Mouse (Mus musculus): ENCODE data around the gene Tnni3k. TPM values are rescaled to one million over a fixed set of nuclear protein-coding genes. Genes with fewer than 3 reads are reported as not detected.

Tnni3k gene
- total and polyA plus RNA-seq, 3 experiments: 0.07 TPM; not detected in 2

DNA sequence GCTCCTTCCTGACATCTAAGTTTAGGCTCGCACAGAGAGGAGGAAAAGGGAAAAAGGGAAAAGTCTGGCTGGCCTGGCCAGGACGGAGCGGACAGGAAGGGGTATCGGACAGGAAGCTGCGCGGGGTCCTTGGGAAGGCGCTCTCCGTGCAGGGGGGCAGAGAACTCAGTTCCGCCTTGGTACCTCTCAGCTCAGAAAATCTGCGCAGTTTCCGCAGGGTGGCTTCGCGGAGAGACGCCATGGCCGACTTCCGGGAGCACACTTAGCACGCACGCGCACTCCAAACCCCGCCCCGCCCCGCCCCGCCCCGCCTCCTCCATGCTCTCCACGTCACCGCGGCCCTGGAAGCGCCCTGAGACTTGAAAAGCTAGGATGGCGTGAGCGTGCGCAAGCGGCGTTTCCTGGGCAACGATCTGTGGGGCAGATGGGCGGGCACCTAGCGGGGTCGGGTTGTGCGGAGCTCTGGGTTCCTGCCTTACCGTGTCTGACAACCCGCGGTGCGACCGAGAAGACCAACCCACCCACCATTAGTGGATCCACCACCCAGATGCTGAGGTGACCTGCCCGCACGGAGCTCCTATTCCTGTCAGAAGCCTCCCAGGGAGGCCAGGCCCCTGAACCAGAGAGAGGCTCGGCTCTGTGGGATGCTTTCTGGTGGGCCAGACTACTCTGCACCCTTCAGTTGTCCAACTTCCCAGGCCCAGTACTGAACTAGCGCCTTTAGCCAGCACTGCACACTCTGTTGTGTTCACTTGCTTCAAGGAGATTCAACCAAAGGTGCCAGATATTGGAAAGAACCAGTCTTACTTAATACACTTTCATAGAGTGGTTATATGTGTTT is 38.1 kb upstream of the Tnni3k start, which contains the start of the genes Fpgt and Lrriq3:
TSS of gene Fpgt (minus strand) at position 288 of the 841 bp plus-strand sequence.
TSS of gene Lrriq3 (plus strand) at position 319 of the 841 bp plus-strand sequence.
- peaks cover 2% of the 10 kb centered on the region for H3K9me3 ChIP-seq (replicated peaks; ENCODE audit: low read length)
- in situ Hi-C loops (cut with MboI; ENCODE audit: low pct_ligation_motif_present, low pct_unique_long_range_greater_than_20kb, low sequenced_read_pairs) (no loop called here), dilution Hi-C loops (cut with MboI; ENCODE audit: extremely low pct_ligation_motif_present, extremely low pct_unique_long_range_greater_than_20kb, low sequenced_read_pairs) (no loop called here)
- peak within 1 kb of the TSS; percentile 90 for H3K4me2 ChIP-seq (ENCODE audit: insufficient read depth, low read depth, poor library complexity, severe bottlenecking)
- peaks cover 2 to 5% of the 10 kb centered on the region in 2 experiments; a peak in 2 of 4 replicates for H3K4me1 ChIP-seq (ENCODE audit: control insufficient read depth in 1 of 2, insufficient read depth in 2 of 2)
- DNase-seq (ENCODE audit: extremely low read depth): peak; percentile 95
- TF ChIP-seq NELFE (IDR thresholded peaks at IDR 0.05; ENCODE audit: low read depth, low read length): peak; percentile 53; the same call in 1 of the 2 replicates
- TF ChIP-seq ZMIZ1 (IDR thresholded peaks at IDR 0.05; ENCODE audit: low read depth, low read length): no peak
- no peak for TF ChIP-seq JUN (IDR thresholded peaks at IDR 0.05; ENCODE audit: insufficient read depth, low read depth, low read length)
- TF ChIP-seq CHD1 (IDR thresholded peaks at IDR 0.05; ENCODE audit: low read depth, low read length): 0 out of 2 replicates have a peak, but pooled peaks have one; percentile 44
- TF ChIP-seq MAZ (IDR thresholded peaks at IDR 0.05; ENCODE audit: low read depth, low read length): no peak
- peak; percentile 73; the same call in 1 of the 2 replicates for TF ChIP-seq CHD2 (IDR thresholded peaks at IDR 0.05; ENCODE audit: low read length)
- TF ChIP-seq POLR2A (IDR thresholded peaks at IDR 0.05; ENCODE audit: low read depth, low read length): peak; percentile 66
- 0 out of 2 replicates have a peak, but pooled peaks have one; percentile 55 for TF ChIP-seq UBTF (IDR thresholded peaks at IDR 0.05; ENCODE audit: low read depth, low read length)
- peak; percentile 93 for TF ChIP-seq HCFC1 (IDR thresholded peaks at IDR 0.05; ENCODE audit: low read depth, low read length)
- peak; percentile 44; the same call in 1 of the 2 replicates for TF ChIP-seq GABPA (IDR thresholded peaks at IDR 0.05; ENCODE audit: insufficient replicate concordance, low read depth, low read length)
- peak; percentile 94 for TF ChIP-seq ELF1 (IDR thresholded peaks at IDR 0.05; ENCODE audit: low read depth, low read length)
- no peak for TF ChIP-seq SMC3 (IDR thresholded peaks at IDR 0.05; ENCODE audit: low read depth, low read length)
- peak; percentile 65; the same call in 1 of the 2 replicates for TF ChIP-seq RCOR1 (conservative IDR thresholded peaks at IDR 0.05; ENCODE audit: low read depth, low read length)
- TF ChIP-seq IRF4 (IDR thresholded peaks at IDR 0.05; ENCODE audit: low read depth, low read length): peak; percentile 68
- TF ChIP-seq MAX (IDR thresholded peaks at IDR 0.05; ENCODE audit: low read length): peak; percentile 56; the same call in 1 of the 2 replicates
- TF ChIP-seq MAFK (IDR thresholded peaks at IDR 0.05; ENCODE audit: insufficient replicate concordance, low read length): 0 out of 2 replicates have a peak, but pooled peaks have one; percentile 21
- TF ChIP-seq POLR2AphosphoS2 (IDR thresholded peaks at IDR 0.05; ENCODE audit: low read depth, low read length): 0 out of 2 replicates have a peak, but pooled peaks have one; percentile 53
- TF ChIP-seq MXI1 (IDR thresholded peaks at IDR 0.05; ENCODE audit: low read depth, low read length): peak; percentile 88
- no peak for TF ChIP-seq MYC (IDR thresholded peaks at IDR 0.05; ENCODE audit: low read depth, low read length)
- TF ChIP-seq USF1 (IDR thresholded peaks at IDR 0.05; ENCODE audit: low read depth, low read length): no peak
- no peak for TF ChIP-seq USF2 (conservative IDR thresholded peaks at IDR 0.05; ENCODE audit: low read depth, low read length)
- peak; percentile 84 for TF ChIP-seq SIN3A (IDR thresholded peaks at IDR 0.05; ENCODE audit: low read length)
- no peak for TF ChIP-seq BHLHE40 (IDR thresholded peaks at IDR 0.05; ENCODE audit: low read depth, low read length)
- peak; percentile 85 for TF ChIP-seq TBP (conservative IDR thresholded peaks at IDR 0.05; ENCODE audit: low read depth, low read length)
- TF ChIP-seq ZKSCAN1 (IDR thresholded peaks at IDR 0.05; ENCODE audit: borderline replicate concordance, low read depth, low read length): no peak
- 0 out of 2 replicates have a peak, but pooled peaks have one; percentile 23 for TF ChIP-seq JUND (conservative IDR thresholded peaks at IDR 0.05; ENCODE audit: low read depth, low read length)
- TF ChIP-seq ZNF384 (IDR thresholded peaks at IDR 0.05; ENCODE audit: low read depth, low read length): no peak
- peak; percentile 82 for TF ChIP-seq TCF12 (IDR thresholded peaks at IDR 0.05; ENCODE audit: low read depth, low read length)
- TF ChIP-seq MEF2A (IDR thresholded peaks at IDR 0.05; ENCODE audit: borderline replicate concordance, low read depth, low read length): peak; percentile 85; the same call in 1 of the 2 replicates
- TF ChIP-seq PAX5 (IDR thresholded peaks at IDR 0.05; ENCODE audit: low read length): no peak
- peak; percentile 86 for TF ChIP-seq NRF1 (IDR thresholded peaks at IDR 0.05; ENCODE audit: low read depth, low read length)
- peak; percentile 89; the same call in 1 of the 2 replicates for TF ChIP-seq KAT2A (IDR thresholded peaks at IDR 0.05; ENCODE audit: insufficient replicate concordance, low read length)
- H3K79me2 ChIP-seq (replicated peaks; ENCODE audit: control insufficient read depth, extremely low read depth, insufficient read depth, poor library complexity, severe bottlenecking): no peaks in the 10 kb centered on the region; the same call in 1 of the 2 replicates
- peaks cover 0 to 5% of the 10 kb centered on the region in 2 experiments for H3K36me3 ChIP-seq (replicated peaks in 1 of 2; ENCODE audit: control insufficient read depth in 1 of 2, insufficient read depth in 1 of 2, low read length in 1 of 2)
- H3K4me3 ChIP-seq (replicated peaks in 1 of 3; ENCODE audit: low read depth in 2 of 3, low read length in 2 of 3, poor library complexity in 1 of 3): peak within 1 kb of the TSS; percentile 63 to 88 (median 78)
- peak within 1 kb of the TSS; percentile 95 for H3K9ac ChIP-seq (ENCODE audit: insufficient read depth, low read depth)
- no peaks in the 10 kb centered on the region for H3K27me3 ChIP-seq (replicated peaks)
- peak within 1 kb of the TSS; percentile 31; the same call in 1 of the 2 replicates for H3K27ac ChIP-seq (ENCODE audit: insufficient read depth, low read depth)
